Mouse (Mus musculus) layer of hippocampus, adult 18-20 months (tissue): ENCODE data around the gene Kif18a. TPM values are rescaled to one million over a fixed set of nuclear protein-coding genes. Genes with fewer than 3 reads are reported as not detected.

Source experiments
- DNase-seq, 2 experiments: peaks; one replicate each; pipeline ENCODE4 v3.0.0; 2022; ENCODE audit warnings: low spot score in 2 of 2
- long read RNA-seq: library from polyadenylated mRNA; stranded (forward); transcript quantifications from one replicate; pipeline ENCODE4 v2.0.0, GENCODE M21; 2021
- total RNA-seq, 2 experiments: library from RNA; stranded (reverse); gene quantifications; 2 replicates each; pipeline ENCODE4 v1.2.3; 2021

The Kif18a gene
- total RNA-seq: under 1 TPM; 0.71 to 0.92 TPM
- long read RNA-seq: 0 reads

GRCm38 (mm10) chr2:109280600-109281340 lies at the start of gene Kif18a, which contains the start of gene Mettl15:
Gene Kif18a (plus strand): TSS chr2:109280738.
Gene Mettl15 (minus strand): TSS chr2:109280748.
- DNase-seq: peak; percentile 94 to 97

- DNase-seq: no peak
Observed at GRCm38 (mm10) chr2:109233876-109234275, 46.7 kb upstream of the Kif18a start.

- DNase-seq: no peak
Observed at GRCm38 (mm10) chr2:109235741-109236140, 44.8 kb upstream of the Kif18a start.

- DNase-seq: peak in 1 of 2 experiments; percentile 32
Observed at GRCm38 (mm10) chr2:109241947-109242346, 38.6 kb upstream of the Kif18a start.

GRCm38 (mm10) chr2:109262779-109263178 lies 17.8 kb upstream of the Kif18a start:
- no peak for DNase-seq

GRCm38 (mm10) chr2:109273098-109273497 lies 7.4 kb upstream of the Kif18a start:
- no peak for DNase-seq

GRCm38 (mm10) chr2:109277593-109277992 lies 2.9 kb upstream of the Kif18a start:
- no peak for DNase-seq

- peak in 1 of 2 experiments; percentile 13 for DNase-seq
Observed at GRCm38 (mm10) chr2:109278036-109278435, 2.5 kb upstream of the Kif18a start.

GRCm38 (mm10) chr2:109280272-109280599 lies 302 bp upstream of the Kif18a start:
- no peak for DNase-seq

GRCm38 (mm10) chr2:109281341-109281690 lies 778 bp downstream of the Kif18a start:
- DNase-seq: no peak

- no peak for DNase-seq
Observed at GRCm38 (mm10) chr2:109284121-109284520, 3.6 kb downstream of the Kif18a start.

GRCm38 (mm10) chr2:109289327-109289726 lies 8.8 kb downstream of the Kif18a start:
- no peak for DNase-seq

- no peak for DNase-seq
Observed at GRCm38 (mm10) chr2:109296264-109296663, 15.7 kb downstream of the Kif18a start.

GRCm38 (mm10) chr2:109298160-109298559 lies 17.6 kb downstream of the Kif18a start:
- DNase-seq: no peak

GRCm38 (mm10) chr2:109302234-109302633 lies 21.7 kb downstream of the Kif18a start:
- DNase-seq: no peak

- no peak for DNase-seq
Observed at GRCm38 (mm10) chr2:109303638-109304037, 23.1 kb downstream of the Kif18a start.

GRCm38 (mm10) chr2:109311369-109311768 lies 30.8 kb downstream of the Kif18a start:
- DNase-seq: no peak

GRCm38 (mm10) chr2:109331807-109332206 lies 51.3 kb downstream of the Kif18a start:
- no peak for DNase-seq

GRCm38 (mm10) chr2:109334237-109334636 lies 53.7 kb downstream of the Kif18a start:
- DNase-seq: no peak

GRCm38 (mm10) chr2:109335765-109336164 lies 55.2 kb downstream of the Kif18a start:
- no peak for DNase-seq

- DNase-seq: no peak
Observed at GRCm38 (mm10) chr2:109345386-109345785, 64.8 kb downstream of the Kif18a start.

- DNase-seq: no peak
Observed at GRCm38 (mm10) chr2:109348742-109349141, 68.2 kb downstream of the Kif18a start.

GRCm38 (mm10) chr2:109358456-109359141 lies 78.1 kb downstream of the Kif18a start:
- no peak for DNase-seq
